Mouse (Mus musculus): ENCODE results near the gene Actr6.

DNA sequence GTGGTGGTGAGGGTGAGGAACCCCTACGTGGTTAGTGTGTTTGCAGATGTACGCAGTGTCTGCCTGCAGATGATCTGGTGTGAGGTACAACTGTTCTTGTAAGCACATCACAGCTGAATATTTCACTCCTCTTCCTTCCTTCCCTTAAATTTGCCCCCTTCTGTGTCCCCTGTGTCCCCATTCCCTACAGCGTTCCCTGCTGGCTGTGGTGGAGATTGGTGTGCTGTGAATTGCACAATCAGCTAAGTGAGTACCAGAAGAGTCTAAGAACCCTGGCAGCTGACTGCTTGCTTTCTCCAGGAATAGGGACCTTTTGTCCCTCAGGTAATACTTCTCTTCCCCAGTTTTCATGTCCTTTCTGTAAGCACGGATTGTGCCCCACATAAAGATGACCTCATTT, 23.1 kb upstream of the Actr6 start:
- peak; percentile 53 for TF ChIP-seq CTCF (IDR thresholded peaks at IDR 0.05; ENCODE audit: low read depth, low read length)
- TF ChIP-seq POLR2A (IDR thresholded peaks at IDR 0.05; ENCODE audit: extremely low read depth, insufficient read depth, low read length), result no peak

All from liver, adult 2 months (tissue).